In genomic region chr12:29128844-29129243, GRCm38 (mm10) we compare ENCODE assay signal across 7 mouse cellular contexts.
DNase-seq lines count a peak whose midpoint lies in the region; ATAC-seq and TF ChIP-seq lines count a peak whose summit lies in the region.

No protein-coding gene starts in this region.

- H3K4me1 ChIP-seq in embryonic fibroblast, embryonic 13.5 days (ENCODE audit: control insufficient read depth, insufficient read depth, low read length), result no peaks in the 10 kb centered on the region
- H3K4me1 ChIP-seq in liver, postnatal 0 days (ENCODE audit: insufficient read depth), result no peaks in the 10 kb centered on the region

- no peak for TF ChIP-seq POLR2A in embryonic fibroblast, embryonic 13.5 days (IDR thresholded peaks at IDR 0.05; ENCODE audit: low read depth, low read length)

- TF ChIP-seq CTCF in embryonic fibroblast, embryonic 13.5 days (IDR thresholded peaks at IDR 0.05; ENCODE audit: borderline replicate concordance, insufficient read depth, low read length), result peak; percentile 51; the same call in 1 of the 2 replicates
- peak; percentile 55 for TF ChIP-seq CTCF in liver, postnatal 0 days (IDR thresholded peaks at IDR 0.05; ENCODE audit: low read depth)

- no peak overlapping the region for H3K4me2 ChIP-seq in liver, postnatal 0 days (ENCODE audit: low read depth, low read length)

- no peaks in the 10 kb centered on the region for H3K9me3 ChIP-seq in liver, postnatal 0 days (ENCODE audit: low read length)

- ATAC-seq in liver, postnatal 0 days, result no peak

- peak; percentile 44 to 61 for DNase-seq in layer of hippocampus, postnatal 10 days (ENCODE audit: low spot score in 2 of 2)
- no peak for DNase-seq in layer of hippocampus, adult 9-10 months (ENCODE audit: low spot score)
- peak; percentile 42 to 49 for DNase-seq in adrenal gland, adult 18-20 months (ENCODE audit: low spot score in 2 of 2)
- DNase-seq in liver, postnatal 0 days, result peak; percentile 18
- DNase-seq in right cerebral cortex, adult 2 months (ENCODE audit: low spot score in 2 of 2), result peak; percentile 57 to 63
- DNase-seq in urinary bladder, postnatal 4 days (ENCODE audit: low spot score in 2 of 2), result no peak

- no peak overlapping the region for H3K4me3 ChIP-seq in embryonic fibroblast, embryonic 13.5 days (ENCODE audit: insufficient read depth, low read length)
- no peak overlapping the region for H3K4me3 ChIP-seq in liver, postnatal 0 days (ENCODE audit: low read depth, low read length)

- no peak overlapping the region for H3K9ac ChIP-seq in liver, postnatal 0 days (replicated peaks)

- H3K27me3 ChIP-seq in liver, postnatal 0 days (ENCODE audit: insufficient read depth, low read length), result no peaks in the 10 kb centered on the region

- H3K36me3 ChIP-seq in liver, postnatal 0 days (replicated peaks; ENCODE audit: insufficient read depth, low read length), result no peaks in the 10 kb centered on the region

- TF ChIP-seq EP300 in liver, postnatal 0 days (IDR thresholded peaks at IDR 0.05; ENCODE audit: low read depth), result no peak

- WGBS in liver, postnatal 0 days (ENCODE audit: insufficient replicate concordance), result 46% methylated on average over 10 of the region's 10 CpGs

- no peak overlapping the region for H3K27ac ChIP-seq in embryonic fibroblast, embryonic 13.5 days (ENCODE audit: insufficient read depth, low read length)
- H3K27ac ChIP-seq in liver, postnatal 0 days (ENCODE audit: low read depth), result no peak overlapping the region

Comparison
In these comparisons a context has a peak if more than half of its experiments do, and no peak if none do; other contexts are left out.
1. DNase-seq: peak in layer of hippocampus, postnatal 10 days (2 of 2), adrenal gland, adult 18-20 months (2 of 2), liver, postnatal 0 days (single experiment) and right cerebral cortex, adult 2 months (2 of 2); none in layer of hippocampus, adult 9-10 months (single experiment) and urinary bladder, postnatal 4 days (0 of 2).